ENCODE assay signal across 8 mouse cellular contexts in genomic region chr10:76201978-76202377, GRCm38 (mm10). TPM values are rescaled to one million over a fixed set of nuclear protein-coding genes. Genes with fewer than 3 reads are reported as not detected.
DNase-seq lines count a peak whose midpoint lies in the region; ATAC-seq lines count a peak whose summit lies in the region.

No protein-coding gene starts in this region.

- 19% methylated on average over 7 of the region's 7 CpGs for WGBS in intestine, embryonic 14.5 days
- 17% methylated on average over 7 of the region's 7 CpGs for WGBS in intestine, embryonic 15.5 days

- H3K9me3 ChIP-seq in intestine, embryonic 14.5 days (ENCODE audit: control insufficient read depth, low read length), result no peaks in the 10 kb centered on the region
- no peaks in the 10 kb centered on the region for H3K9me3 ChIP-seq in intestine, embryonic 15.5 days

- H3K27me3 ChIP-seq in intestine, embryonic 14.5 days (replicated peaks; ENCODE audit: control insufficient read depth, insufficient read depth, low read length), result no peaks in the 10 kb centered on the region
- H3K27me3 ChIP-seq in intestine, embryonic 15.5 days (replicated peaks), result no peaks in the 10 kb centered on the region

- DNase-seq in intestine, embryonic 14.5 days (ENCODE audit: low spot score), result peak; percentile 87
- peak; percentile 86 for DNase-seq in R1 (ENCODE audit: low read depth, low spot score)
- peak; percentile 88 to 95 for DNase-seq in cerebellum, postnatal 14 days
- DNase-seq in heart, postnatal 14 days, result peak; percentile 65 to 79
- peak; percentile 80 to 83 for DNase-seq in left cerebral cortex, postnatal 10 days (ENCODE audit: extremely low spot score in 1 of 2, low spot score in 2 of 2)
- DNase-seq in ovary, adult 18-20 months (ENCODE audit: low spot score), result peak; percentile 33
- DNase-seq in thymus, postnatal 14 days, result peak; percentile 71

- H3K4me2 ChIP-seq in intestine, embryonic 14.5 days (ENCODE audit: low read length), result no peak overlapping the region
- H3K4me2 ChIP-seq in intestine, embryonic 15.5 days (replicated peaks), result no peak overlapping the region

- intact Hi-C loops in heart, postnatal 14 days (cut with DNase I), result loop anchor here (10.0 kb wide), 2 partner anchors 227 to 1463 kb away; no protein-coding TSS in a partner anchor
- intact Hi-C loops in left cerebral cortex, postnatal 10 days (cut with DNase I), result loop anchor here (10.0 kb wide), 1 partner anchor 227 kb away; no protein-coding TSS in a partner anchor

- no peak overlapping the region for H3K27ac ChIP-seq in intestine, embryonic 14.5 days (ENCODE audit: low read depth)
- H3K27ac ChIP-seq in intestine, embryonic 15.5 days, result no peak overlapping the region

- H3K9ac ChIP-seq in intestine, embryonic 14.5 days (ENCODE audit: low read length), result no peak overlapping the region
- H3K9ac ChIP-seq in intestine, embryonic 15.5 days, result no peak overlapping the region

- no peak overlapping the region for H3K4me3 ChIP-seq in intestine, embryonic 14.5 days (ENCODE audit: low read depth, low read length)
- no peak overlapping the region for H3K4me3 ChIP-seq in intestine, embryonic 15.5 days (replicated peaks)

- no peaks in the 10 kb centered on the region for H3K4me1 ChIP-seq in intestine, embryonic 14.5 days (replicated peaks; ENCODE audit: control insufficient read depth, insufficient read depth, low read length)
- no peaks in the 10 kb centered on the region for H3K4me1 ChIP-seq in intestine, embryonic 15.5 days (replicated peaks)

- ATAC-seq in intestine, embryonic 14.5 days (replicated peaks; ENCODE audit: low FRiP score, low TSS enrichment, low read depth), result no peak
- ATAC-seq in intestine, embryonic 15.5 days, result no peak

- peaks cover 8% of the 10 kb centered on the region for H3K36me3 ChIP-seq in intestine, embryonic 14.5 days (ENCODE audit: control insufficient read depth, insufficient read depth, low read length)
- H3K36me3 ChIP-seq in intestine, embryonic 15.5 days, result no peaks in the 10 kb centered on the region

RNA-seq across cellular contexts. Expression of gene Prmt2, which starts 35.7 kb away (rescaled TPM):
- polyA plus RNA-seq in intestine, embryonic 14.5 days (2014; fragmentation: Nextera tagmentation; extraction: Ambion mirVana), result 53.6 and 61.8 TPM in 2 replicates
- polyA plus RNA-seq in intestine, embryonic 15.5 days (2015; fragmentation: Nextera tagmentation; extraction: Ambion mirVana), result 42.6 and 43.7 TPM in 2 replicates
- total RNA-seq in heart, postnatal 14 days (2021), result 10 to 100 TPM; 13.4 to 13.8 TPM
- 10 to 100 TPM; 74.7 to 79.4 TPM for total RNA-seq in left cerebral cortex, postnatal 10 days (2021)

RNA-seq across cellular contexts. Expression of gene S100b, which starts 51.7 kb away (rescaled TPM):
- polyA plus RNA-seq in intestine, embryonic 14.5 days (2014; fragmentation: Nextera tagmentation; extraction: Ambion mirVana), result 1.2 and 1.4 TPM in 2 replicates
- 2.2 and 2.6 TPM in 2 replicates for polyA plus RNA-seq in intestine, embryonic 15.5 days (2015; fragmentation: Nextera tagmentation; extraction: Ambion mirVana)
- total RNA-seq in heart, postnatal 14 days (2021), result 1 to 10 TPM in 1 of 2 experiments, under 1 TPM in 1; 1.00 to 1.8 TPM
- 10 to 100 TPM; 39.4 to 46.9 TPM for total RNA-seq in left cerebral cortex, postnatal 10 days (2021)

RNA-seq across cellular contexts. Expression of gene Slc5a4a, which starts 54.7 kb away (rescaled TPM):
- polyA plus RNA-seq in intestine, embryonic 14.5 days (2014; fragmentation: Nextera tagmentation; extraction: Ambion mirVana), result 0.16 TPM in 1 of 2 replicates, not detected in the other
- 0.23 TPM in 1 of 2 replicates, not detected in the other for polyA plus RNA-seq in intestine, embryonic 15.5 days (2015; fragmentation: Nextera tagmentation; extraction: Ambion mirVana)
- total RNA-seq in heart, postnatal 14 days (2021), result not detected
- under 1 TPM in 1 of 2 experiments, not detected in 1; 0.26 TPM for total RNA-seq in left cerebral cortex, postnatal 10 days (2021)

Comparison
In these comparisons a context has a peak if more than half of its experiments do, and no peak if none do; other contexts are left out.
1. DNase-seq: peak in every context shown above with its lines; median percentile 92 in cerebellum, postnatal 14 days; 87 in intestine, embryonic 14.5 days; 86 in R1; 82 in left cerebral cortex, postnatal 10 days; 72 in heart, postnatal 14 days; 71 in thymus, postnatal 14 days; 33 in ovary, adult 18-20 months.
2. RNA of gene Prmt2, which starts 35.7 kb away (total RNA-seq): 74.7 to 79.4 TPM in left cerebral cortex, postnatal 10 days; 13.4 to 13.8 TPM in heart, postnatal 14 days; every median in the first group is over 4 times any median in the second.
3. RNA of gene S100b, which starts 51.7 kb away (total RNA-seq): 39.4 to 46.9 TPM in left cerebral cortex, postnatal 10 days; 1.00 to 1.8 TPM in heart, postnatal 14 days; every median in the first group is over 10 times any median in the second.